Mouse (Mus musculus) forebrain, embryonic 11.5 days (tissue): ENCODE results near the gene Cacul1. TPM values are rescaled to one million over a fixed set of nuclear protein-coding genes. Genes with fewer than 3 reads are reported as not detected.

Source experiments
- ATAC-seq: fragments of 200-750 bp; cut with Nextera tagmentation; replicated peaks from 2 replicates; pipeline ENCODE4 v1.8.0; 2017; ENCODE audit warnings: moderate TSS enrichment; ENCODE audit not compliant: low FRiP score
- DNase-seq: peaks from one replicate; pipeline ENCODE4 v3.0.0-alpha.2; 2017; ENCODE audit warnings: low spot score
- H3K27ac ChIP-seq: fragments of 300-500 bp; sonication (generic); 2 replicates; pipeline ENCODE4 v1.5.1; 2014; ENCODE audit warnings: low read depth, low read length
- H3K27me3 ChIP-seq: fragments of 300-500 bp; sonication (generic); 2 replicates; pipeline ENCODE4 v1.6.1; 2014; ENCODE audit warnings: mild to moderate bottlenecking, low read length, mixed read lengths; ENCODE audit not compliant: control insufficient read depth, insufficient read depth
- H3K36me3 ChIP-seq: fragments of 300-500 bp; sonication (generic); 2 replicates; pipeline ENCODE4 v1.6.1; 2014; ENCODE audit warnings: mild to moderate bottlenecking, low read length, moderate library complexity, mixed read lengths; ENCODE audit not compliant: control insufficient read depth, insufficient read depth
- H3K4me1 ChIP-seq: fragments of 300-500 bp; sonication (generic); replicated peaks from 2 replicates; pipeline ENCODE4 v1.6.1; 2014; ENCODE audit warnings: low read length, mixed read lengths; ENCODE audit not compliant: control insufficient read depth, insufficient read depth
- H3K4me2 ChIP-seq: fragments of 300-500 bp; sonication (generic); 2 replicates; pipeline ENCODE4 v1.6.1; 2014; ENCODE audit warnings: low read depth, mild to moderate bottlenecking, low read length, moderate library complexity, mixed read lengths; ENCODE audit not compliant: severe bottlenecking
- H3K4me3 ChIP-seq: fragments of 300-500 bp; sonication (generic); 2 replicates; pipeline ENCODE4 v1.5.1; 2014; ENCODE audit warnings: low read depth, low read length
- H3K9ac ChIP-seq: fragments of 300-500 bp; sonication (generic); 2 replicates; pipeline ENCODE4 v1.6.1; 2014; ENCODE audit warnings: low read length
- H3K9me3 ChIP-seq: fragments of 300-500 bp; sonication (generic); 2 replicates; pipeline ENCODE4 v1.6.1; 2016; ENCODE audit warnings: low read length, mixed read lengths; ENCODE audit not compliant: control insufficient read depth
- WGBS: fragments of 180-500 bp; shearing (Covaris S2); extraction: QIAGEN DNeasy Blood & Tissue Kit; methylation state at CpG from one replicate; pipeline ENCODE4 v1.1.7; 2014; 5-methylcytosine and 5-hydroxymethylcytosine counted together
- microRNA-seq: library from miRNA; unstranded; fragments of <30 nt; microRNA quantifications from one replicate; pipeline ENCODE4, GENCODE M21; 2016; ENCODE audit not compliant: insufficient number of aligned reads
- polyA plus RNA-seq: library from polyadenylated mRNA; unstranded; fragments of >200 nt; fragmentation: Nextera tagmentation; extraction: Ambion mirVana; gene quantifications from 2 replicates; pipeline ENCODE4 v1.2.1, GENCODE M21; 2014

Gene Cacul1
- polyA plus RNA-seq, 1 experiment from 2014 or later, result 41.1 TPM

GRCm38 (mm10) chr19:60478859-60479258 is 102.0 kb downstream of the Cacul1 start:
- Histone ChIP-seq H3K4me2 (no peak overlapping the region), H3K36me3 (no peaks in the 10 kb centered on the region), H3K9me3 (no peaks in the 10 kb centered on the region), H3K27ac (no peak overlapping the region), H3K27me3 (no peaks in the 10 kb centered on the region), H3K4me3 (no peak overlapping the region), H3K4me1 (no peaks in the 10 kb centered on the region), H3K9ac (no peak overlapping the region)
- no peak for ATAC-seq
- DNase-seq, result no peak
- 52% methylated on average over 1 of the region's 1 CpGs for WGBS

GRCm38 (mm10) chr19:60477788-60478187 is 103.0 kb downstream of the Cacul1 start:
- Histone ChIP-seq H3K27ac (no peak overlapping the region), H3K4me1 (no peaks in the 10 kb centered on the region), H3K27me3 (no peaks in the 10 kb centered on the region), H3K4me2 (no peak overlapping the region), H3K9ac (no peak overlapping the region), H3K9me3 (no peaks in the 10 kb centered on the region), H3K4me3 (no peak overlapping the region), H3K36me3 (no peaks in the 10 kb centered on the region)
- WGBS, result 54% methylated on average over 2 of the region's 2 CpGs
- DNase-seq (no peak), ATAC-seq (no peak)

Small RNA genes within 50 kb of the gene (microRNA-seq; reads per million reads assigned to microRNA genes)
- not detected for gene Gm25238

Other genes with a start within 250 kb of the Cacul1 start
- gene Prlhr, start 112.7 kb downstream of the Cacul1 start, polyA plus RNA-seq, result not detected in 2 replicates
- gene Nanos1, start 175.0 kb upstream of the Cacul1 start, polyA plus RNA-seq, result 4.3 and 4.7 TPM in 2 replicates
- 178 and 179 TPM in 2 replicates for gene Eif3a, start 209.6 kb upstream of the Cacul1 start, polyA plus RNA-seq
- gene Fam45a, start 230.6 kb upstream of the Cacul1 start, polyA plus RNA-seq, result 37.1 and 41.2 TPM in 2 replicates